Mouse (Mus musculus) C2C12 (cell line): ENCODE measurements around the gene Clcn7. TPM values are rescaled to one million over a fixed set of nuclear protein-coding genes. Genes with fewer than 3 reads are reported as not detected.

Source experiments
- H3K27me3 ChIP-seq: one replicate; pipeline ENCODE4 v1.6.1; 2011; ENCODE audit not compliant: control insufficient read depth, insufficient read depth, insufficient read length
- H3K36me3 ChIP-seq: one replicate; pipeline ENCODE4 v1.6.1; 2011; ENCODE audit not compliant: control insufficient read depth, insufficient read depth
- H3K4me3 ChIP-seq: one replicate; pipeline ENCODE4 v1.5.1; 2011; ENCODE audit warnings: mild to moderate bottlenecking, control low read depth; ENCODE audit not compliant: poor library complexity, insufficient read depth, severe bottlenecking
- H3K79me2 ChIP-seq: one replicate; pipeline ENCODE4 v1.6.1; 2011; ENCODE audit not compliant: control insufficient read depth, insufficient read depth
- H3K79me3 ChIP-seq: one replicate; pipeline ENCODE4 v1.6.1; 2011; ENCODE audit warnings: low read depth, control low read depth
- H3ac ChIP-seq: one replicate; pipeline ENCODE3; 2011; ENCODE audit warnings: low read depth; ENCODE audit not compliant: control insufficient read depth, insufficient read length
- CEBPB ChIP-seq: IDR thresholded peaks from one replicate; pipeline ENCODE4 v1.6.1; 2011; ENCODE audit warnings: low read depth, mild to moderate bottlenecking, control low read depth, moderate library complexity
- CTCF ChIP-seq: IDR thresholded peaks from one replicate; pipeline ENCODE4 v1.5.1; 2011; ENCODE audit not compliant: control insufficient read depth, insufficient read depth, insufficient read length
- FOSL1 ChIP-seq: IDR thresholded peaks from one replicate; pipeline ENCODE4 v1.8.0; 2011; ENCODE audit warnings: mild to moderate bottlenecking, low read length; ENCODE audit not compliant: poor library complexity, insufficient read depth, severe bottlenecking
- MAX ChIP-seq: IDR thresholded peaks from one replicate; pipeline ENCODE4 v1.6.1; 2011; ENCODE audit warnings: mild to moderate bottlenecking, control low read depth
- MYOD1 ChIP-seq: IDR thresholded peaks from one replicate; pipeline ENCODE4 v1.6.1; 2011; ENCODE audit warnings: low read depth; ENCODE audit not compliant: control insufficient read depth, insufficient read length
- MYOG ChIP-seq: IDR thresholded peaks from one replicate; pipeline ENCODE4 v1.6.1; 2011; ENCODE audit not compliant: control insufficient read depth, insufficient read length; ENCODE audit errors: extremely low read depth
- USF1 ChIP-seq: IDR thresholded peaks from one replicate; pipeline ENCODE4 v1.6.1; 2011; ENCODE audit warnings: low read depth, mild to moderate bottlenecking, control low read depth, moderate library complexity
- polyA plus RNA-seq: library from polyadenylated mRNA; unstranded; fragments of >200 nt; fragmentation: generic; extraction: Trizol; gene quantifications from one replicate; pipeline ENCODE4 v1.2.1, GENCODE M21; 2012; ENCODE audit warnings: missing spikeins

Clcn7 gene
- polyA plus RNA-seq, 1 experiment, result 19.9 TPM

GRCm38 (mm10) chr17:25096221-25096620 is 37.0 kb upstream of the Clcn7 start:
- Histone ChIP-seq H3ac (no peak overlapping the region), H3K4me3 (no peak overlapping the region), H3K36me3 (peaks cover 9% of the 10 kb centered on the region), H3K27me3 (no peaks in the 10 kb centered on the region), H3K79me3 (no peaks in the 10 kb centered on the region), H3K79me2 (no peaks in the 10 kb centered on the region)
- TF ChIP-seq MYOD1, result no peak
- TF ChIP-seq MAX, result no peak
- no peak for TF ChIP-seq USF1
- no peak for TF ChIP-seq CTCF
- TF ChIP-seq FOSL1, result no peak

GRCm38 (mm10) chr17:25100052-25100451 is 33.1 kb upstream of the Clcn7 start:
- TF ChIP-seq CEBPB, result no peak
- no peak for TF ChIP-seq MAX
- TF ChIP-seq USF1, result no peak
- no peaks in the 10 kb centered on the region for H3K27me3 ChIP-seq
- no peak overlapping the region for H3ac ChIP-seq
- peaks cover 25% of the 10 kb centered on the region for H3K36me3 ChIP-seq
- H3K79me3 ChIP-seq, result no peaks in the 10 kb centered on the region
- H3K4me3 ChIP-seq, result no peak overlapping the region
- H3K79me2 ChIP-seq, result no peaks in the 10 kb centered on the region

DNA sequence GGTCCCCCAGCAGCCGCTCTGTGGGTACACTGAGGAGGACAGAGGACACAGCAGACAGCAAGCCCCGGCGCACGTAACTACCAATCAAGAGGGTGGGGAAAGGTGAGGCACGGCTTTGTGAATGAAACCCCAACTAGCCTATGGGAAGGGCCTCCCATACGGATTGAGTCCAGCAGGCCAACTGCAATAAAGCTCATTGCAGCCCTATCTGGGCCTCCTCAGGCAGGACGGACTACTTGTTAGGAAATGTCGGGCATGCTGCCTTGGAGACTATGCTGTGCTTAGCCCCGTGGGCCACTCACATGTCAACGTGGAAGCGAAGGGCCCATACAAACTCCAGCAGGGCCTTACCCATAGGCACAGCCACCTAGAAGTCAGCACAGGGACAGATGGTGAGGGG is 31.9 kb upstream of the Clcn7 start:
- no peak for TF ChIP-seq MAX
- TF ChIP-seq CEBPB, result no peak
- TF ChIP-seq FOSL1, result no peak
- no peak for TF ChIP-seq MYOD1
- TF ChIP-seq USF1, result no peak
- TF ChIP-seq CTCF, result no peak
- no peak for TF ChIP-seq MYOG
- no peak overlapping the region for H3K4me3 ChIP-seq
- H3ac ChIP-seq, result no peak overlapping the region
- peaks cover 25% of the 10 kb centered on the region for H3K36me3 ChIP-seq
- no peaks in the 10 kb centered on the region for H3K27me3 ChIP-seq
- no peaks in the 10 kb centered on the region for H3K79me3 ChIP-seq
- H3K79me2 ChIP-seq, result no peaks in the 10 kb centered on the region

- no peak for TF ChIP-seq FOSL1
- TF ChIP-seq CEBPB, result no peak
- TF ChIP-seq CTCF, result no peak
- TF ChIP-seq MYOD1, result no peak
- TF ChIP-seq USF1, result no peak
- no peak for TF ChIP-seq MYOG
- TF ChIP-seq MAX, result no peak
- Histone ChIP-seq H3K79me3 (no peaks in the 10 kb centered on the region), H3K36me3 (peaks cover 12% of the 10 kb centered on the region), H3K4me3 (no peak overlapping the region), H3K27me3 (no peaks in the 10 kb centered on the region), H3K79me2 (no peaks in the 10 kb centered on the region), H3ac (no peak overlapping the region)
Observed at GRCm38 (mm10) chr17:25107786-25108185, 25.4 kb upstream of the Clcn7 start.

- Histone ChIP-seq H3K79me3 (peaks cover 7% of the 10 kb centered on the region), H3K79me2 (peaks cover 17% of the 10 kb centered on the region), H3ac (no peak overlapping the region), H3K27me3 (no peaks in the 10 kb centered on the region), H3K4me3 (no peak overlapping the region), H3K36me3 (peaks cover 16% of the 10 kb centered on the region)
- TF ChIP-seq CTCF (peak; percentile 9), MYOD1 (no peak)
Observed at GRCm38 (mm10) chr17:25109578-25109977, 23.6 kb upstream of the Clcn7 start.

DNA sequence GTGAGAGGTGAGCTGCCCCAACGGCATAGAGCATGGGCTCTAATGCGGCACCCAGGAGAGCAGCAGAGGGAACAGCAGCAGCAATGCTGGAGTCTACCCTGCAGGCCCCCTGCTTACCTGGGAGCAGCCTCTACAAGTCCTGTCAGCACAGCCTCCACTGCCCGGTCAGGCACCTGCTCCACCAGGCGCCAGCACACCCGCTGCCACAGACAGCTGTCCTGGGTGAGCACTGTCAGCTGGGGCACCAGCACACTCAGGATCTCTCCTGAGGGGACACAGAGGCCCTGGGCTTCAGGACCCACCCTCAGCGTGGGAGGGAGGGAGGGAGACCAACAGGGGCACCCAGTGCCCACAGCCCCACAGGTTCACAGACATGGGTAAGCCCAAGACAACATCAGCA is 22.6 kb upstream of the Clcn7 start:
- no peaks in the 10 kb centered on the region for H3K27me3 ChIP-seq
- no peak overlapping the region for H3K4me3 ChIP-seq
- H3K36me3 ChIP-seq, result peaks cover 16% of the 10 kb centered on the region
- no peak for TF ChIP-seq MAX
- no peak for TF ChIP-seq CTCF
- TF ChIP-seq CEBPB, result no peak
- TF ChIP-seq FOSL1, result no peak
- TF ChIP-seq MYOD1, result no peak
- TF ChIP-seq USF1, result no peak
- TF ChIP-seq MYOG, result no peak
- peaks cover 26% of the 10 kb centered on the region for H3K79me2 ChIP-seq
- peaks cover 9% of the 10 kb centered on the region for H3K79me3 ChIP-seq
- no peak overlapping the region for H3ac ChIP-seq
